Mouse (Mus musculus) midbrain, embryonic 10.5 days (tissue): ENCODE results near the gene Hpse. TPM values are rescaled to one million over a fixed set of nuclear protein-coding genes. Genes with fewer than 3 reads are reported as not detected.

Experiments
- polyA plus RNA-seq: library from polyadenylated mRNA; unstranded; fragments of >200 nt; fragmentation: Nextera tagmentation; extraction: Ambion mirVana; gene quantifications from 2 replicates; pipeline ENCODE4 v1.2.1, GENCODE M21; 2016

Hpse gene
- polyA plus RNA-seq, 1 experiment from 2014 or later = 1.2 TPM

Other genes with a start within 250 kb of the Hpse start
- 14.4 and 15.0 TPM in 2 replicates for gene Lin54, start 219.1 kb downstream of the Hpse start, polyA plus RNA-seq
- 239 and 245 TPM in 2 replicates for gene Cops4, start 201.4 kb downstream of the Hpse start, polyA plus RNA-seq
- 2.5 and 2.7 TPM in 2 replicates for gene Plac8, start 147.5 kb downstream of the Hpse start, polyA plus RNA-seq
- gene Coq2, start 44.6 kb downstream of the Hpse start, polyA plus RNA-seq = 54.9 and 58.2 TPM in 2 replicates
- gene Helq, start 78.9 kb upstream of the Hpse start, polyA plus RNA-seq = 23.7 and 24.6 TPM in 2 replicates
- gene Mrps18c, start 78.9 kb upstream of the Hpse start, polyA plus RNA-seq = 198 and 202 TPM in 2 replicates
- 30.5 and 32.3 TPM in 2 replicates for gene Abraxas1, start 101.2 kb upstream of the Hpse start, polyA plus RNA-seq
- 0.73 and 1.1 TPM in 2 replicates for gene Gpat3, start 126.0 kb upstream of the Hpse start, polyA plus RNA-seq